Mouse (Mus musculus) left cerebral cortex, postnatal 10 days (tissue): ENCODE measurements around the gene Smpdl3b. TPM values are rescaled to one million over a fixed set of nuclear protein-coding genes. Genes with fewer than 3 reads are reported as not detected.

Source experiments
- total RNA-seq, 2 experiments: library from RNA; stranded (reverse); gene quantifications; 2 replicates each; pipeline ENCODE4 v1.2.3; 2021

Gene Smpdl3b
- total RNA-seq, 2 experiments from 2014 or later = 2.0 to 2.2 TPM

Other genes starting within 250 kb of the Smpdl3b start
- 10 to 100 TPM; 10.3 to 13.0 TPM for gene Sesn2, start 246.8 kb downstream of the Smpdl3b start, total RNA-seq
- 100 to 1,000 TPM; 662 to 668 TPM for gene Atpif1, start 223.6 kb downstream of the Smpdl3b start, total RNA-seq
- 10 to 100 TPM; 74.6 to 83.5 TPM for gene Dnajc8, start 221.7 kb downstream of the Smpdl3b start, total RNA-seq
- 1 to 10 TPM; 1.3 to 1.6 TPM for gene Ptafr, start 193.2 kb downstream of the Smpdl3b start, total RNA-seq
- 10 to 100 TPM; 22.1 to 23.8 TPM for gene Eya3, start 118.3 kb downstream of the Smpdl3b start, total RNA-seq
- gene Xkr8, start 24.7 kb downstream of the Smpdl3b start, total RNA-seq = 1 to 10 TPM; 2.6 to 3.0 TPM
- gene Rpa2, start 11.1 kb upstream of the Smpdl3b start, total RNA-seq = 10 to 100 TPM; 13.9 to 15.5 TPM
- gene Themis2, start 39.1 kb upstream of the Smpdl3b start, total RNA-seq = under 1 TPM; 0.47 to 0.49 TPM
- 10 to 100 TPM; 44.9 to 45.0 TPM for gene Ppp1r8, start 85.9 kb upstream of the Smpdl3b start, total RNA-seq
- gene Stx12, start 127.3 kb upstream of the Smpdl3b start, total RNA-seq = 100 to 1,000 TPM; 117 to 123 TPM
- 10 to 100 TPM; 31.8 to 36.9 TPM for gene Fam76a, start 165.3 kb upstream of the Smpdl3b start, total RNA-seq
- under 1 TPM in 1 of 2 experiments, not detected in 1; 0.47 TPM for gene Fgr, start 216.8 kb upstream of the Smpdl3b start, total RNA-seq